Mouse (Mus musculus): ENCODE measurements around the gene Mef2c. TPM values are rescaled to one million over a fixed set of nuclear protein-coding genes. Genes with fewer than 3 reads are reported as not detected.

Mef2c gene
- total and polyA plus RNA-seq, 2 experiments from 2014 or later = 69.0 to 81.9 TPM

DNA sequence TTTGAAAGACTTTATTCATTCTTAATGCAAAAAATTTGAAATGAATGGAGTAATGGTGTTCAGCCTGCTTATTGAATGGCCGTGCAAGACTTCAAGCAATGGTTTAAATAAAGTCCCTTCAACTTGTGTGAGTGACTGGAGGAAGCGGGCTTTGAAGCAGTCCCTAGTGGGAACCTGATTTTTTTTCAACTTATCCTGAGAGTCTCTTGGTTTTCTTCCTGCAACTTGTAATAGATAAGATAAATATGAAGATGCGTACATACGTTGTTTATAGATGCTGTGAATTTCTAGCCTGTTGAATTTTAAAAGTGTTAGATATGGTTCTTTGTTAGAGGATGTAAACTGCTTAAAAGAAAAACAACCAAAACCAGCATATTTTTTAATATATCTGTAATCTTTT is 27.1 kb downstream of the Mef2c start:
- ATAC-seq (ENCODE audit: insufficient read depth, low read depth) (no peak), DNase-seq (ENCODE audit: low spot score) (no peak)
- Histone ChIP-seq H3K27me3 (ENCODE audit: control insufficient read depth, insufficient read depth, low read length) (no peaks in the 10 kb centered on the region), H3K9ac (replicated peaks; ENCODE audit: low read depth, low read length) (no peak overlapping the region), H3K27ac (ENCODE audit: low read depth) (no peak overlapping the region), H3K4me3 (ENCODE audit: low read depth, low read length) (no peak overlapping the region), H3K4me2 (ENCODE audit: low read depth, low read length) (no peak overlapping the region), H3K4me1 (ENCODE audit: control insufficient read depth, insufficient read depth) (peaks cover 13% of the 10 kb centered on the region), H3K36me3 (replicated peaks; ENCODE audit: control insufficient read depth, insufficient read depth, low read length) (no peaks in the 10 kb centered on the region), H3K9me3 (replicated peaks; ENCODE audit: control insufficient read depth, low read length) (no peaks in the 10 kb centered on the region)
- 61% methylated on average over 4 of the region's 4 CpGs for WGBS
- no peak for TF ChIP-seq EP300 (IDR thresholded peaks at IDR 0.05; ENCODE audit: low read depth)
- no peak for TF ChIP-seq CTCF (IDR thresholded peaks at IDR 0.05; ENCODE audit: low read depth)

DNA sequence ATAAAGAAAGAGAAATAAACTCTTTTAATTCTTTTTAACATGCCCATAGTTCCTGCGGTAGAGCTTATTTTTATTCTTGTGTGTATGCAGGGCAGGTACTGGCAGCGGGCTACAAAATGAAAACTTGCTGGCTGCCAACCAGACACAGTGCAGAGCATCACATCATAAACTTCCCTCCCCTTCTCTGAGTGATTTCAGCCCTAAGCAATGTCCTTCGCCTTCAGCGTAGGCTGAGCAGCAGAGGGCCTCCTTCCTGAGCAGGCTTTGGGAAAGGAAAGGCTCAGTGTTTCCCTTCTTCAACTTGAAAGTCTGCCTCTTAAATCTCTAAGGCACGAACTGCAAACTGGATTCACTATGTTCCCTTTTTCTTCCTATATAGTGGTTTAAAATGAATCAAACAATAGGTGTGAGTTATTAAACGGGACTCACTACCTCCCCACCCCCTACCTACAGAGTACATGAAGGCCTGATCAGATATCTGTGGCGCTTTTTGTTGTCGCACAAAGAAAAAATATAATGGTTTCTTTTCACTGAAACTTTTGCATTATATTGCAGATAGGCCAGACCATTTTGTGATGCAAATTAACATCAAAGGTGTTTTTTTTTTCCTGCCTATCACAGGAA is 28.2 kb downstream of the Mef2c start:
- no peaks in the 10 kb centered on the region for H3K9me3 ChIP-seq (replicated peaks; ENCODE audit: control insufficient read depth, low read length)
- H3K27me3 ChIP-seq (ENCODE audit: control insufficient read depth, insufficient read depth, low read length) = no peaks in the 10 kb centered on the region
- H3K4me1 ChIP-seq (ENCODE audit: control insufficient read depth, insufficient read depth) = peaks cover 19% of the 10 kb centered on the region
- DNase-seq (ENCODE audit: low spot score) (peak; percentile 88), ATAC-seq (ENCODE audit: insufficient read depth, low read depth) (peak; percentile 95)
- peak overlapping the region; percentile 55 for H3K4me2 ChIP-seq (ENCODE audit: low read depth, low read length)
- 11% methylated on average over 8 of the region's 8 CpGs for WGBS
- no peaks in the 10 kb centered on the region for H3K36me3 ChIP-seq (replicated peaks; ENCODE audit: control insufficient read depth, insufficient read depth, low read length)
- H3K4me3 ChIP-seq (ENCODE audit: low read depth, low read length) = 0 out of 2 replicates have a peak overlapping the region, but pooled peaks have one; percentile 18
- no peak for TF ChIP-seq EP300 (IDR thresholded peaks at IDR 0.05; ENCODE audit: low read depth)
- TF ChIP-seq CTCF (IDR thresholded peaks at IDR 0.05; ENCODE audit: low read depth) = peak; percentile 51
- H3K27ac ChIP-seq (ENCODE audit: low read depth) = peak overlapping the region; percentile 81
- 0 out of 2 replicates have a peak overlapping the region, but pooled peaks have one; percentile 22 for H3K9ac ChIP-seq (replicated peaks; ENCODE audit: low read depth, low read length)

DNA sequence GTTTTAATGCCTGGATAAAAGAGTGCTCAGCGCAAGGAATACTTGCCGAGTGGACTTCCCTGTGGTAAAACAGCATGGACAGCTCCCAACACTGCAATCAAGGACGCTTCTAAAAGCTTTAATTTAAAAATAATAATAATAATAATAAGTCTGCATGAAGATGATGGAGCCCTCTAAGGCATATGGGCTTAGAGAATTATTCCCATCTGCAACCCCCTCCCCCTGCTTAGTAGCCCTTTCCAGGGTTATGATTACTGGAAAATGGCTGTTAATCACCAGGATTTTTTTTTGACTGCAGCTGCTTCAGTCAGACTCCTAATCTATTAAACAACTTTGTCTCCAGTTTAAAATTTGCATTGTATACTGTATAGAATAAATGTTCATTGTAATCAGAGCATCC is 32.5 kb downstream of the Mef2c start:
- Histone ChIP-seq H3K27ac (ENCODE audit: low read depth) (no peak overlapping the region), H3K27me3 (ENCODE audit: control insufficient read depth, insufficient read depth, low read length) (no peaks in the 10 kb centered on the region), H3K4me3 (ENCODE audit: low read depth, low read length) (no peak overlapping the region), H3K9ac (replicated peaks; ENCODE audit: low read depth, low read length) (no peak overlapping the region), H3K36me3 (replicated peaks; ENCODE audit: control insufficient read depth, insufficient read depth, low read length) (no peaks in the 10 kb centered on the region), H3K4me1 (ENCODE audit: control insufficient read depth, insufficient read depth) (peaks cover 8% of the 10 kb centered on the region; the same call in 1 of the 2 replicates), H3K9me3 (replicated peaks; ENCODE audit: control insufficient read depth, low read length) (no peaks in the 10 kb centered on the region), H3K4me2 (ENCODE audit: low read depth, low read length) (no peak overlapping the region)
- no peak for TF ChIP-seq CTCF (IDR thresholded peaks at IDR 0.05; ENCODE audit: low read depth)
- no peak for TF ChIP-seq EP300 (IDR thresholded peaks at IDR 0.05; ENCODE audit: low read depth)
- WGBS = 68% methylated on average over 3 of the region's 3 CpGs
- ATAC-seq (ENCODE audit: insufficient read depth, low read depth) = no peak
- DNase-seq (ENCODE audit: low spot score) = no peak

DNA sequence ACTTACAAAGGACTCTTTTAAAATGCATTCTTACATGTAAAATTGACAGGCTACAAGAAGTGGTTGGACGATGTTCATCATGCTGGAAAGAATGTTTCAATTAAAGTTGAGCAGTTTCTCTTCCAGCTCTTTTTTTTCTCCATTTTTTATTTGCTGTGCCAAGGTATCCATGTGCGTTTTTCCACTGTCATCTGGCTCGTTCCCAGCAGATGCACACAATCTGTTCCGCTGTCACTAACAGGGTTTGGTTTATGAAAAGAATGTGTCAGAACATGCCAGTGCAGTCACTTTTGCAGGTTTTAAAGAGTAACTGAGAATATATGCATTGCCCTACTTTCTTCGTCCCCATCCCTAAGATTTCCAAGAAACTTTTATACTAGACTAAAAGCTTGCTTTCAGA is 33.3 kb downstream of the Mef2c start:
- ATAC-seq (ENCODE audit: insufficient read depth, low read depth) (no peak), DNase-seq (ENCODE audit: low spot score) (no peak)
- no peaks in the 10 kb centered on the region for H3K36me3 ChIP-seq (replicated peaks; ENCODE audit: control insufficient read depth, insufficient read depth, low read length)
- peaks cover 8% of the 10 kb centered on the region; the same call in 1 of the 2 replicates for H3K4me1 ChIP-seq (ENCODE audit: control insufficient read depth, insufficient read depth)
- H3K9ac ChIP-seq (replicated peaks; ENCODE audit: low read depth, low read length) = no peak overlapping the region
- WGBS = 46% methylated on average over 5 of the region's 5 CpGs
- H3K4me2 ChIP-seq (ENCODE audit: low read depth, low read length) = no peak overlapping the region
- H3K27ac ChIP-seq (ENCODE audit: low read depth) = no peak overlapping the region
- TF ChIP-seq EP300 (IDR thresholded peaks at IDR 0.05; ENCODE audit: low read depth) (no peak), CTCF (IDR thresholded peaks at IDR 0.05; ENCODE audit: low read depth) (no peak)
- no peaks in the 10 kb centered on the region for H3K9me3 ChIP-seq (replicated peaks; ENCODE audit: control insufficient read depth, low read length)
- no peak overlapping the region for H3K4me3 ChIP-seq (ENCODE audit: low read depth, low read length)
- no peaks in the 10 kb centered on the region for H3K27me3 ChIP-seq (ENCODE audit: control insufficient read depth, insufficient read depth, low read length)

DNA sequence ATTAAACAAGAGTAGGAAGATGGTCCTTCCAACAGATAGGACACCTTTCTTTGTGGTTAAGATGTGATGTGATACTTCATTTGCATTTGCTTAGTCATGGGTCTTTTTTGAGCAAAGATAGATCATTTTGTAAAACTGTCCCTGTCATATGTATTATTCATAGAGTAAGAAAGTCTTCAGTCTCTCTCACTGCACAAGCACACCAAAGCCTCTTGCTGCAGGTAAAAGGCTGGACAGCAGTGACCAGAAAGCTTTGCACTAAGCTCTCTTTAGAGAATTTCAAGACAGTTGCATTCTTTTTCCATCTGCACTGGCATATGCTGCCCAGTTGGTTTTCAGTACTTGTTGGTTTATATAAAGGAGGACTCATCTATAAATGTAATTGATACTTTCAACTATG is 36.1 kb downstream of the Mef2c start:
- H3K4me3 ChIP-seq (ENCODE audit: low read depth, low read length) = no peak overlapping the region
- DNase-seq (ENCODE audit: low spot score) (no peak), ATAC-seq (ENCODE audit: insufficient read depth, low read depth) (no peak)
- H3K27me3 ChIP-seq (ENCODE audit: control insufficient read depth, insufficient read depth, low read length) = no peaks in the 10 kb centered on the region
- TF ChIP-seq CTCF (IDR thresholded peaks at IDR 0.05; ENCODE audit: low read depth) (no peak), EP300 (IDR thresholded peaks at IDR 0.05; ENCODE audit: low read depth) (no peak)
- no peak overlapping the region for H3K9ac ChIP-seq (replicated peaks; ENCODE audit: low read depth, low read length)
- peaks cover 15% of the 10 kb centered on the region for H3K4me1 ChIP-seq (ENCODE audit: control insufficient read depth, insufficient read depth)
- no peak overlapping the region for H3K4me2 ChIP-seq (ENCODE audit: low read depth, low read length)
- H3K27ac ChIP-seq (ENCODE audit: low read depth) = no peak overlapping the region
- no peaks in the 10 kb centered on the region for H3K9me3 ChIP-seq (replicated peaks; ENCODE audit: control insufficient read depth, low read length)
- H3K36me3 ChIP-seq (replicated peaks; ENCODE audit: control insufficient read depth, insufficient read depth, low read length) = no peaks in the 10 kb centered on the region

DNA sequence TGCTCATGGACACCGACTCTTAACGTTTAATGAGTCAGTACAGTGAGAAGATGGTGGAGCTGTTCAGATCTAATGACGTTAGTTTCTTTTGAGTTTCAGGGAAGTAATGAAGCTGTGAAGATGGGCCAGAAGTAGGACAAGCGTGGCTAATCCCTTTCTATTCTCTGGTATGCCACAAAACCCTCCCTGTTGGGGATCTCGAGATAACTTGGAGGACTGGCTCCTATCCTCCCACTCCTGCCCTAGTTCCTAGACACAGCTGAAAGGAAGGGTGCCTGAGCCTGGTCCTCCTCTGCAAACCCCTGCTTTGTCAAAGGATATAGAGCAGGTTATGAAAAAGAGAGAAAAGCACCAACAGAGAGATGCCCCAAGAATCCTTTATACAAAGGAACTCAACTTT is 38.8 kb downstream of the Mef2c start:
- H3K4me2 ChIP-seq (ENCODE audit: low read depth, low read length) = no peak overlapping the region
- H3K36me3 ChIP-seq (replicated peaks; ENCODE audit: control insufficient read depth, insufficient read depth, low read length) = no peaks in the 10 kb centered on the region
- no peak overlapping the region for H3K4me3 ChIP-seq (ENCODE audit: low read depth, low read length)
- DNase-seq (ENCODE audit: low spot score) (no peak), ATAC-seq (ENCODE audit: insufficient read depth, low read depth) (no peak)
- no peak overlapping the region for H3K9ac ChIP-seq (replicated peaks; ENCODE audit: low read depth, low read length)
- H3K4me1 ChIP-seq (ENCODE audit: control insufficient read depth, insufficient read depth) = peaks cover 19% of the 10 kb centered on the region
- no peak overlapping the region for H3K27ac ChIP-seq (ENCODE audit: low read depth)
- 58% methylated on average over 5 of the region's 5 CpGs for WGBS
- no peaks in the 10 kb centered on the region for H3K27me3 ChIP-seq (ENCODE audit: control insufficient read depth, insufficient read depth, low read length)
- H3K9me3 ChIP-seq (replicated peaks; ENCODE audit: control insufficient read depth, low read length) = no peaks in the 10 kb centered on the region
- no peak for TF ChIP-seq CTCF (IDR thresholded peaks at IDR 0.05; ENCODE audit: low read depth)

Data from heart, postnatal 0 days (tissue).